Mouse (Mus musculus) embryonic fibroblast, embryonic 13.5 days (primary cell): Measurements from ENCODE around the gene Alkbh5.

ENCODE experiments used
- CTCF ChIP-seq: IDR thresholded peaks from 2 replicates; pipeline ENCODE4 v1.5.1; 2011; ENCODE audit warnings: mild to moderate bottlenecking, control low read depth, low read length, moderate library complexity, borderline replicate concordance; ENCODE audit not compliant: insufficient read depth
- POLR2A ChIP-seq: IDR thresholded peaks from 2 replicates; pipeline ENCODE4 v1.6.1; 2011; ENCODE audit warnings: low read depth, mild to moderate bottlenecking, control low read depth, low read length, moderate library complexity

DNA sequence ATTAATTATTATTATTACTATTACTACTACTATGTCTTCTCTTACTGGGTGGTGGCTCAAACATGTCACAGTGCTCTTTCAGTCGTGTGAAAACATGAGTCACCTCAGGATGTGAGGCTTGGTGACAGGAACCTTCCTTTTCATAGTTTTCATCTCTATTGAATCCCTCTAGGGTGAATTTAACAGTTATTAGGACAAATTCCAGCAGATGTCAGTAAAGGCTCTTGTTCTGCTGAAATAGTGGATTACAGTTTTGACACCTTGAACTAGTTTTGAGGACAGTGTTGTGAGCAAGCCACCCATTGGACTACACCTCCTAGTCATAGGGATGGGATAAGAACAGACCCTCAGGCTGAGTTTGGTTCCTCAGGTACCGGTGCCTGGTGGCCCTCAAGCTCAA is 40.5 kb upstream of the Alkbh5 start:
- TF ChIP-seq POLR2A = no peak
- no peak for TF ChIP-seq CTCF
